Mouse (Mus musculus): ENCODE data around the gene Foxs1.

Gene Foxs1

DNA sequence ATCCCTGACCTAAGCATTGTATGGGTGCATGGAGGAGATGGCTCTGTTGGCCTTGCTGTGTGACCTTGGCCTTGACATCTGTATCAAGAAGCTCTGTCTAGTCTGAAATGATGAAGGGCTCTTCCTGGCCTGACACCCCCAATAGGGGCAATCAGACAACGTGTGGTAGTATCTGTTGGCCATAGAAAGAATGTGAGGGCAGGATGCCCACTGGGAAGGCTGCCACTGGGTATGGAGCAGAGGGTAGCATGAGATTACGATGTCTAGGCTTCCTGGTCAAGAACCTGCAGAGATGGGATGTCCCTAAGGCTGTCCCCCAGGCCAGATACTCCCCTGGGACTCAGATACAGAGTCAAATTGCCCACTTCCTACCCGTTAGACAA is 4.0 kb downstream of the Foxs1 start:
- DNase-seq (ENCODE audit: low read depth in 1 of 2, low spot score in 2 of 2): no peak

DNA sequence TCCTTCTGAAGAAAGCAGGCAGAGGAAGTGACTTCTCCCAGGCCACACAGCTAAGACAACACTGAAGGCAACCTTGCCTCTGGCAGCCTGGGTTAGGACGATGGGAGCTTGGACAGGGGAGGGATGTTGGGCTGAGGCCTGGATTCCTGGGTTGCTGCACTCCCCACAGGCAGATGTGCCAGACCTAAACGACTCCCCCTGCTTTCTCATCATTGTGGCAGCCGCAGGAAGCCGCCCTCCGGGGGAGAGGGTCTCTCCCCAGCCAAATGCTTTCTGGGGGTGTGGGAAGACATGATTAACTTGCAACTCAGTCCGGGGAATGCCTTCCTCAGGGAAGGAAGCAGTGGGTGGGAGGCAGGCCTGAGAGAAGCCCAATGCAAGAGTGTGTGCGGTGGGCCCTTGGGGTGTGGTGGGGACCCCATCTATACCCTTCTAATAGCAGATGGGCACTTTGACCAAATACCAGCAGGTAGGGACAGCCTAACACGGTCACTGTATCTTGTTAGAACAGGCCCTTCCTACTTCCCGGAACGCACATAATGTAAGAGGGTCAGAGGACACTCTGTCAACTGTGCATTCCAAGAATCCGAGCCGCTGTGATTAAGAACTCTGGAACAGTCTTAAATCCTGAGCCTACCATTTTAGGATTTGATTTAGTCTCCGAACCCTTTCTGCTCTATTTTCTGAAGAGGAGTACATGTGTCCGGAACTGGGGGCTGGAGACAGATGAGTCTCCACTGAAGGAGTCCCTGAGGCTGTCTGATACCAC is 4.6 kb downstream of the Foxs1 start:
- no peak for DNase-seq (ENCODE audit: low read depth in 1 of 2, low spot score in 2 of 2)

DNA sequence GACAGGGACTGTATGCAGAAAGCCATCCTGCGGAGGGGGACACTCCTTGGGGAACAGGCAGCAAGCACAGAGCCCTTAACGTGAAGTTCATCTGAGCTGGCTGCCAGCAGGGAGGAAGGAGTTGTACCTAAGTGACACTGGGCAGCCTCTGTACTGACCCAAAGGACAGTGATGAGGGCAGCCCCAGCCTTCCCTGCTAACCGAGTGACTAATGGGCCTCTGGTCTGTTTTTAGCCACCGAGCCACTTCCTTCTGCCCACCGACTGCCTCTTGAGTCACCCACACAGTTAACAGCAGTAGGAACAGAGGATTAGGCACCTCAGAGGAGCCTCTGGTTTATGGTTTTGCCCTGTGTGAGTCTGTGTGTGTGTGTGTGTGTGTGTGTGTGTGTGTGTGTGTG is 5.6 kb downstream of the Foxs1 start:
- DNase-seq (ENCODE audit: low read depth in 1 of 2, low spot score in 2 of 2): peak; percentile 14 to 42

DNA sequence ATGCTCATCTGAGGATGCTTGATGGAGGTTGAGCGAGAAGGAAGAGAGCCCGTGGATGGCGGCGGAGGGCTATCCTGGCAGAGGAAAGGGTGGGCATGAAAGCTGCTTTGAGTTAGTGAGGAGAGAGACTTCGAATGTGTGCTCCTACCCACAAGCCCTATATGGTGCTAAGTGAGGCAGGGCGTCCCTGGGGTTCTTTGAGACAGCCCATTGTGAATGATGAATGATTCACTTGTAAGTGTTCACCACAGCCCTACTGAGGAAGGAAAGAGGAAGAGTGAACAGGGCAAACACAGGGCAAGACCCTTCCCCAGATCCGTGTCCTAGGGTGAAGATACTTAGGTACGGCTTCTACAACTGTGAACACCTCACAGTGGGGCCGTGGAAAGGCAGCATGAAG is 6.1 kb downstream of the Foxs1 start:
- no peak for DNase-seq (ENCODE audit: low read depth in 1 of 2, low spot score in 2 of 2)

DNA sequence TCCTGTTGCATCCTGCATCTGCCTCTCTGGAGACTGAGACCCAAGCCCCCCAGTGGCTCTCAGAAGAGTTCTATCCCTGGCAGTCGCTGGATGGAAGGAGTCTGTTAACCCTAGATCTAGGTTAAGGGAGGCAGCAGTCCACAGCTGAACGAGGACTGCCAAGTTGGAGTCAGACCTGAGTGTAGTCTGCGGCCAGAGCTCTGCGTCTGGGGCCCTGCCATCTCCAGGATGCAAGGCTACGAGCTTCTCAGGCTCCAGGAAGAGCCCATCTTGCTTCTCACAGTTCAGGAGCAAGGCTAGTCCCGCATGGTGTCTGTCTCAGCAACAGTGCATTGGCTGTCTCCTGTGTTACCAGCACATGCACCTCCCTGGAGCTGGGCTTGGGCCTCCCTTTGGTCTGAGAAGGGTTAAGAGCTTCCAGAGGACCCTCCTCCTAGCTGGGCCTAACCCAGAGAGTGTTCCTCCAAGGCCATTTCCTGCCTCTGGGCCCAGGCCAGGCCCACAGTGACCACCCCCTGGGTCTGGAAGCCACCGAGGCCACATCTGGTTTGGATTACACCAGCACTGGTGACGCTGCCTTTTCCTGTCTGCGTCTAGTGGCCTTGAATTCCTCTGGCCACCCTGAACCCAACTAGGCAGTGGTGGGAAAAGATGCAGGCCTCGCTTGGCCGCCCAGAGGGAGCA is 7.7 kb downstream of the Foxs1 start:
- no peak for DNase-seq (ENCODE audit: low read depth in 1 of 2, low spot score in 2 of 2)

DNA sequence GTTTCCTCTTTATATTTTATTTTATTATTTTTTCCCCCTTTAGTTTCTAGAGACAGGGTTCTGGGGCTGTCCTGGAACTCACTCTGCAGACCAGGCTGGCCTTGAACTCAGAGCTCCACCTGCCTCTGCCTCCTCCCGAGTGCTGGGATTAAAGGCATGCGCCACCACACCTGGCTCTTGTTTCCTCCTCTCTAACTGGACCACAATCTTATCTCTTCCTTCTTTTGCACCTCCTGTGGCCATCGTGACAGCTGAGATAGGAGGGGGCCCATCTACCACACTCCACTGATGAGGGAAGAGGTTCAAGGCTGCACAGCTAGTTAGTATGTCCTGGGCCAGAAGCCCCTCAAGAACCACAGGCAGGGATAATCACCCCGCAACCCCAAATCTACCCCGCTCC is 8.5 kb downstream of the Foxs1 start:
- DNase-seq (ENCODE audit: low read depth in 1 of 2, low spot score in 2 of 2): no peak

DNA sequence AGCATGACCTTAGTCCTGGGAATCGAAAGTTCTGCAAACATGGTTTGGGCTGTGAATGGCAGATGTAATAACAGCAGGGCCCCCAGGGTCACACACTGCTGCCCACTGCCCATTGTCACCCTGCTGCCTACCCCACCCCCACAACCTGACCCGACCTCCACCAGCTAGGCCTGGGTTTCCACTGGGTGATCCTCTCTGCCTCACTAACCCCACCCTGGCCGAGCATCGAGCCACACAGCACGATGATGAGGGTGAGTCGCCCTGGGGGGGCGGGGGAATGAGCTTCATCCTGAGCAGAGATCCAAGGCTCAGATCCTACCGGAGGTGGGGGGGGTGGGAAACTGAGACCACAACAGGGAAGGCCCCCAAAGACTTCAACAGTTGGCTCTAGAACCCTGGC is 8.9 kb downstream of the Foxs1 start:
- no peak for DNase-seq (ENCODE audit: low read depth in 1 of 2, low spot score in 2 of 2)

DNA sequence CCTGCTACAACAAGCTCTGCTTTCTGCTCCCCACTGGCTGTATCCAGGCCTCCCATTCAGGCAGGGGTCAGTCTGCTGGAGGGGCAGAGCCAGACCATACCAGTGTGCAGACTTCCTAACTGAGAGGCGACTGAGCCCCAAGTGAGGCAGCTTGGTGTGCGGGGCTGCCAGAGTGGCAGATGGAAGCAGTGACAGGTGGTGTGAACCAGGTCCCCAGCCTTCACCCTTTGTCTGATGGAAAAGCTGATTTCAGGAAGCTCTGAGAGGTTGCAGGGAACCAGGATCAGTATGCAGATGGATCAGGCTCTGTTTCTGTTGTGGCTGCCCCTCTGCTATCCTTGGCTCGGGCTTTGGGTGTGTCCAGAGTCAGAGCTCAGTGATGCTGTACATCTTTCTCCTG is 9.4 kb downstream of the Foxs1 start:
- DNase-seq (ENCODE audit: low read depth in 1 of 2, low spot score in 2 of 2): no peak

DNA sequence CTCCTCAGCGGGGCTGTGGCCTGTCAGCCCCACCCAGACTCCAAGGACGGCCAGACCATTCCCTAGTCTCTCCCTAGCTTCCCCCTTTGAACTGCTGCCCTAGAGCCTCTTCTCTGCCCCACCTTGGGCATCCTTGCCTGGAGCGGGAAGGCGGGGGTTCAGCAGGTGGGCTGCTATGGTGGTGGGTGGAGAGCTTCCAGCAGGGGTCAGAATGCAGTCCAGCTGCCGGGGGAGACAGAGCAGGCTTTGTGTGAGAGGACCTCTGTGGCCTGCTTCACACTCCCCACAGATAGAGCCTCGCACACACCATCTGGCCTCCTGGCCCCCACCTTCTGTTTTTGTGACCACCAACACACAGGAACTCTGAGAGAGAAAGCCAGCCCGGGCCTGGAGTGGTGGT is 10.6 kb downstream of the Foxs1 start:
- DNase-seq (ENCODE audit: low read depth in 1 of 2, low spot score in 2 of 2): no peak

DNA sequence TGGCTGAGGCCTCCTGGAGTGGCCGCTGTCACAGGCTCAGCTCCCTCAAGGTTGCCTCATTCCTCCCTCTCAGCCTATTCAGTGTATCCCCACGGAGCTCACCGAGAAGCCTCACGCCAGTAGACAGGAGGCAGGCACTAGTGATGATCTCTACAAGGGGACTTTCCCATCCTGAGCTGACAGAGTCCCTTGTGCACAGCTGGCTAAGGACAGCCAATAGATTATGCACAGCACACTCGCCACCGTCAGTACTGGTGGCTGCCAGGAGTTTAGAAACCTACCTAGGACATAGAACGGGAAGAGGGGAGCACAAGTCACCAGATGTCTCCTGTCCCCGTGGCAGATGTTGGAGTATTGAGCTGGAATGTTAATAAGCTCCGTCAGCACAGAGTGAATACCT is 15.3 kb downstream of the Foxs1 start:
- no peak for DNase-seq (ENCODE audit: low read depth in 1 of 2, low spot score in 2 of 2)

DNA sequence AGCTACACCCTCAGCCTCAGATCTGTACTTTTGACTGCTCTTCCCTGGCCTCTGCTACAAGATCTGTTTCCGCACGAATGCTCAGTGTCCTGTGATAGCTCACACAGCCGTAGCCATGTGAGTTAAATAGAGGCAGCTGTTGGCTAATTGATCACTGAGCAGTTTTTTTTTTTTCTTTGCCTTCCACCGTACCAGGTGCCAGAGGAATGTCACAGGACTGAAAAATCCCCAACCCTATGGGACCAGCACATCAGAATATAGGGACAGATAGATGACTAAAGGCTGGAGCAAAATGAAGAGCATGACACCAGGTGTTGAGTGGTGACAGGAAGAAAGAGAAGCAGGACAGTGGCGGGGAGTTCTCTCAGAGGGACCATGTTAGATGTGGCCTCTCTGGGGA is 16.9 kb downstream of the Foxs1 start:
- DNase-seq (ENCODE audit: low read depth in 1 of 2, low spot score in 2 of 2): no peak

DNA sequence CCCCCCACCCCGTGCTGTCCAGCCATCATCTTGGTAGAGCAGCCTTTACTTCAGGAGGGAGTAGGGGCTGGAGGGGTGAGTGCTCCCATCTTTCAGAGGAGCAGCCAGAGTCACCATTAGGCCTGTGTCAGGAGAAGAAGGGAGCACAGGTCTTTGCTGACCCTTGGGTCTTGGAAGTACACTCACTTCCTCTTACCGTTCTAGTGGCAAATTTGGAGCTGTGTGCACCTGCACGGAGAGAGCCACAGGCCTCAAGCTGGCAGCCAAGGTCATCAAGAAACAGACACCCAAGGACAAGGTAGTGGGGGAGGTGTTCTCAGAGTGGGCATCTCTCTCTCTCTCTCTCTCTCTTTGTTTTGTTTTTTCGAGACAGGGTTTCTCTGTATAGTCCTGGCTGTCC is 17.6 kb downstream of the Foxs1 start:
- no peak for DNase-seq (ENCODE audit: low read depth in 1 of 2, low spot score in 2 of 2)

DNA sequence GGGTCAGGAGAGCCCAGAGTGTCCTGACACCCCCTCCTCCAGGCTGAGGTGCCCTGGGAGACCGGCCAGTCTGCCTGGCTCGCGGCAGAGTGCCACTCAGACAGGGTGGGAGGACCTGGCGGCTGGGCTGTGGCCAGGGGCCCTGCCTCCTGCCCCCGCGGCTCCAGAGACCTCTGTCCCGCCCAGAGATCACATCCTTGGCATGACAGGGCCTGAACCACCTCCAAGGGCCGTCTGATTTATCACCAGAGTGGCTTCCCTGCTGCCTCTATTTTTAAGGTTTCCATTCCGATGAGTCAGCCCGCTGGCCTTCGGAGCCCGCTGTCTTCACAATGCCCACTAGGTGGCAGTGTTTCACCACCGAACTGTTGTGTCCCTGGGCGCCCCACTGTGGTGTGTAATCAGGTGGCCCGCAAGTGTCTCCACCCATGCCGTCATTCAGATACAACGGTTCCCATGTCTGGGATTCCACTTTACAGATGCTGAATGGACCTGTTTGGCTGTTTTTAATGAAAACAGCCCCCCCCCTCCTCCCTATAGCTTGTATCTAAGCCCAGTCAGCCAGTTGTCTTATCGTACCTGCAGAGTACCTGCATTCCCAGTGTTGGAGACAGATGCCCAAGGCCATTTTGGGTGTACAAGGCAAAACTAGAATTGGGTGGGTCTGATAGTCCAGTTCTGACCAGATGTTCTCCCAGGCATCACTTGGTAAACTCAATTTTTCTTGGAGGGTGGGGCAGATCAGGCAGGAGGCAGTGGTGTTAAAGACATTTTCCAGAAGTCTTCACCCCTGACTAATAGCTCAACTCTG is 18.5 kb downstream of the Foxs1 start:
- DNase-seq (ENCODE audit: low read depth in 1 of 2, low spot score in 2 of 2): peak; percentile 74 to 79

DNA sequence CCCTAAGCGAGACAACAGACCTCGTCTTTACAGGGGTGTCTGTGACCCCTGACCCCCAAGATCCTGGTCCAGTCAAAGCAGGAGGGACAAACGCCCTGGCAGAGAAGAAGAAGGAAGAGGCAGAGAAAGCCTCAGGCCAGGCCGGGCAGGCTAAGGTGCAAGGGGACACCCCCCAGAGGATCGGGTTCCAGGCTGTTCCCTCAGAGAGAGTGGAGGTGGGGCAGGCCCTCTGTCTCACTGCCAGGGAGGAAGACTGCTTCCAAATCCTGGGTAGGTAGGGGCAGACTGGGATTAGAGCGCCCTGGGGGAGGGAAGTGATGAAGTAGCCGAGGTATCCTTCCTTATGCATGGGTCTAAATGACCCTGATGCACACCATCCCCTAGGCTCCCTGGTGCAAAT is 19.5 kb downstream of the Foxs1 start:
- no peak for DNase-seq (ENCODE audit: low read depth in 1 of 2, low spot score in 2 of 2)

DNA sequence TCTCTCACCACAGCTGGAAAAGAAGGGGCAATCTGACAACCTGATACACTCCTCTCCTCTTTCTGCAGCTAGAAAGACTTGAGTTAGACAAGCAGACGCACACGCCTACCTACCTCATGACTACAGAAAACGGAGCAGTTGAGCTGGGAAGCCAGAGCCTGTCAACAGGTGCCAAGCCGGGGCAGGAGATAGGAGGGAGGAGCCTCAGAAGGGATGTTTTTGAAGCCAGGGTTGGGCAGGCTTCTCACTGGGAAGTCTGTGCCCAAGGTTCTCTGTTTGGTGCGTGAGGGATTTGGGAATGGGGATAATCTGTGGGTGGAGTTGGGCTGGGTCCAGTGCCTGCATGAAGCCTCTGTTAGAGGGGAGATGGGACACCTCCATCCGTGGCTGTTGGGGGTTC is 21.6 kb downstream of the Foxs1 start:
- no peak for DNase-seq (ENCODE audit: low read depth in 1 of 2, low spot score in 2 of 2)

DNA sequence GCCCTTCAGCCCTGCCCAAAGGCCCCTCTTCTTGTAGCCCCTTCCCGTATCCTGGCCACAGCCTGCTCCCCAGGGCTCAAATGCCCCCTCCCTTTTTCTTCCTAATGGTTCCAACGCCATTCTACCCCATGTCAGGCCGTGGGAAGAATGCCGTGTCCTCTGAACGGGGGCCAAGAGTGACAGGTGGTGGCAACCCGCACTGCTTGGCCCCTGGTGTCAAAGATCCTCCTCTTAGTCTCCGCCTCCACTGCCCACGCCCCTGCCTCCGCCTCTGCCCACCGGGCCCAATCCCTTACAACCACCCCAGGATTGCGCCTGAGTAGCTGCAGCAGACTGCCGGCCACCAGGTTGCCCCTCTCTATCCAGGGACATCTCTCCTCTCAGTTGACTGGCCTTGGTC is 22.0 kb downstream of the Foxs1 start, which contains the start of gene Mylk2:
Mylk2 (plus strand) TSS at position 322 of the 400 bp plus-strand sequence.
- no peak for DNase-seq (ENCODE audit: low read depth in 1 of 2, low spot score in 2 of 2)

DNA sequence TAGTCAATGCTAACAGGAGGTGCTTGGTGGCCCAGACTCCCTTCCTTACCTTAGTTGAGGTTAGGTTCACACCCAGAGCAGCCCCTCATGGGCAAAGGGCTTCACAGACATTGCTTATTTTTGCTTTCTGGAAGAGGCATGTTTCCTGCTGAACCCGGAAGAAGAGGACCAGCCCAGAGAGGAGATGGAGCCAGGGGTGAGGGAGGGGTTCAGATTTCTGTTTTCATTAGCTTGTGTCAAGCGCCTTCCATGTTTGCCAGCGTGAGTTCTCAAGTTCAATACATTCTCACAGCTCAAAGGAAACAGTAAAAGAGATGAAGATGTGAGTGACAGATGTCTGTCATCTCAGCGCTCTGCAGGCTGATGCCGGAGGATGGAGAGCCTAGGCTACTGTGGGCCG is 23.2 kb downstream of the Foxs1 start:
- DNase-seq (ENCODE audit: low read depth in 1 of 2, low spot score in 2 of 2): no peak

DNA sequence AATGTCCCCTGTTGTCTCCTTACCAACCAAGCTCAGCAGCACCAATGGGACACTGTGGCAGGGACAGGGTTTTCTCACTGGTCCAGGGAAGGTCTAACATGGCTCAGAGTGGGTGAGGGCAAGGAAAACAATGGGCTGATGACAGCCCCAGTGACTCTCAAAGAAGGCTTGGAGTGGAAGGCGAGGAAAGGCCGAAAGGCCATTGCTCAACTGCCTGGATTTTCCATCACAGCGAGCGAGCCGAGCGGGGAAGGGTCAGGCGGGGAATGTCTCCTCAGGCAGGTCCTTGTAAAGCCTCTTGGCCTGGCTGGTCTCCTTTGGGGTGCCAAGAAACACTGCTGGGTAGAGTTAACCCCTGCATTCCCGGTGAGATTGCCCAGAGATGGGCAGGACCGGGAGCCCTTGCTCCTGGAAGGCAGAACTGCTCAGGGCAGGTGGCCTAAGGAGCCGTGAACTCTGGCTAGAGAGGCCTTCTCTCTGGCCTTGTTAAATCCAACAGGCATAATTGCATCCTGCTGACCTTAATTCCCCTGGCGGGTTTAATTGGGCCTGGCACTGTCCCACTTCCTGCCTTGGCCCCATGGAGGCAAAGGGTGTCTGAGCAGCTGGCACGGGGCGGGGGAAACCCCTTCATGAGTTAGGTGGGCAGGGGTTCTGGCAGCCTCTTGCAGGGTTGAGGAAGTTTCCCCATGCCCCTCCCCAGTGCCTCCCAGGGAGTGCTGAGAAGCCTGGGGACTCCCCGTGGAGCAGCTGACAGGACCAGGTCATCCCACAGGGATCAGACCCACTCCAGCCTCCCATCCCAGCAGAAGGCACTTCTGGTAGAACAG is 25.7 kb downstream of the Foxs1 start:
- no peak for DNase-seq (ENCODE audit: low read depth in 1 of 2, low spot score in 2 of 2)

DNA sequence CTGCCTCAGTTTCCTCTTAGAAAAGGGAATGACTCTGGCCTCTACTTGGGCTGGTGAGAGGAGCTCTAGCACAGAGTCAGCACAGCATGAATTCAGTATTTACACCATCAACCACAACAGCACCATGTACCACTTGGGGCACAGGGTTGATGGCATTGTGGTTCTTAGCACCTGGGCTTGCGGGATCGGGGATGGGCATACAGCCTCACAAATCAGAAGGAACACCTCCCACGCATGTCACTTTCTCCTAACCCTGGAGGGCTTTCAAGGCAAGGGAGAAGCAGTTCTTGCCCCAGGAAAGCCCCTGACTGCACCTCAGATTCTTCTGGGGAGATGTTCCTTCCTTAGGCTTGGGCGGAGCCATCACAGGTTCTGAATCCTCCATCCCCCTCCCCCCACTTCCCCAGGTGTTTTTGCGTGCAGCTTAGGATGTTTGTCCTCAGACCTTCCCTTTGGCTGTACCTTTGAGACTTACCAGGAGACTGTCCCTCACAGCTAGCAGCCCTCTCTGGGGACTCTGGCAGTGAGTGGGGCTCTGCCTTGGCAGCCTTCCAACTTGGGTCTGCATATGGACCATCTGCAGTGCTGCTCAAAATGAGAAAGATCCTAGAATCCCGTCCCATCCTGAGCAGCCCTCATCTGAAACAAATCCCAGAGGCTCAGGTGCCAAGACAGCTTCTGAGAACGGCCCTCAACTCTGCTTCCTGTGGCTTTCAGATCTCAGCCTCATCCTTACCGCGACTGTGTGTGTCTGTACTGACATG is 26.6 kb downstream of the Foxs1 start:
- DNase-seq (ENCODE audit: low read depth in 1 of 2, low spot score in 2 of 2): no peak

DNA sequence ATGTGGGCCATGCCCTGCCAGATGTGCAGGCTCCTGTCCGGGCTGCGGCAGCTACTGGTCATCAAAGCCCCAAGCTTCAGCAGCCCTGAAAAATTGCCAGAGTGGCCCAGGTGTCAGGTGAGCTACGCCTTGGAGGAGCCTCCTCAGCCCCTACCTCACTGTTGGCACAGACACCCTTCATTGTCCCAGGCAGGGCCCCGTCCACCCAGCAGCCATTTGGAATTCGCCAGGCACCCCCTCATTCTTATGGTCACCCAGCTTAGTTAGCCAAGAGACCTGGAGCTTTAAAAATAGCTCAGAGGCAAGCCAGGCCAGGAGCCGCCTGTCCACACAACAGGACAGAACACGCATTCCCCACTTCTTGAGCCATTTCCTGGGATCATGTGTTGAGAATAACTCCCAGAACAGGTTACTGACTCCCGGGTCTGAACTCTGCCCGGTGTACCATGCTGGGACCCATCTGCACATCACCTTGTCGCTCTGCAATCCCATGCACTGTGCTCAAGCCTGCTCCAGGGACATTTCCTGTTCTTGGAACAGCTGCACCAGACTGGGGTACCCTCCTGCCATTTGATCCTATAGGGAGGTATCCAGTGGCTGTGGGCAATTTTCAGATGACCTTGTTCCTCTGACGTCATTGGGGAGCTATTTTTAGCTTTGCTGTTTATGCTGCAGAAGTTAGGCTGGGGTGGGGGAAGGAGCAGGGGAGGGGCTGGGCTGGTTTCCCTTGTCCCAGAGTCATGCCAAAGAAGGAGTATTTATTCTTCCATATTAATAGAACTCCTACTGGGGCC is 27.8 kb downstream of the Foxs1 start:
- no peak for DNase-seq (ENCODE audit: low read depth in 1 of 2, low spot score in 2 of 2)
